Mouse (Mus musculus): Measurements from ENCODE around the gene Gm48552. TPM values are rescaled to one million over a fixed set of nuclear protein-coding genes. Genes with fewer than 3 reads are reported as not detected.

The Gm48552 gene
- polyA plus RNA-seq, 1 experiment, result 3.6 TPM

DNA sequence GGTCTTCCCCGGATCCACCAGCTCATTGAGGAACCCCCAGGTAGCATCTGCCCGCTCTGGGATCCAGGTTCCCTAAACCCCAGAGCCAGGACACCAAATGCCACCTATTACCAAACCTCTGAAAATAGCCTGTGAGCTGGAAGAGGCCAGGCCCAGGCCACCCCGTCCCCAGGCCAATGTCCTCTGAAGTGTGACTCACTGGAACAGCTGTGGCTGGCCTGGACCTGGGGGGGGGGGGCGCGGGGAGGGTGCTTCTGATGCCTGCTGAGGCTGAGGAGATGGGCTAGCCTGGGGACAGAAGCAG, 32.9 kb downstream of the Gm48552 start:
- WGBS, result 68% methylated on average over 5 of the region's 5 CpGs
- no peak for TF ChIP-seq CTCF (IDR thresholded peaks at IDR 0.05; ENCODE audit: insufficient read depth, low read length)
- Histone ChIP-seq H3K4me1 (ENCODE audit: control insufficient read depth, insufficient read depth, low read length) (peaks cover 57% of the 10 kb centered on the region), H3K4me3 (replicated peaks; ENCODE audit: extremely low read depth, low read depth, low read length) (no peak overlapping the region)
- no peak for DNase-seq

DNA sequence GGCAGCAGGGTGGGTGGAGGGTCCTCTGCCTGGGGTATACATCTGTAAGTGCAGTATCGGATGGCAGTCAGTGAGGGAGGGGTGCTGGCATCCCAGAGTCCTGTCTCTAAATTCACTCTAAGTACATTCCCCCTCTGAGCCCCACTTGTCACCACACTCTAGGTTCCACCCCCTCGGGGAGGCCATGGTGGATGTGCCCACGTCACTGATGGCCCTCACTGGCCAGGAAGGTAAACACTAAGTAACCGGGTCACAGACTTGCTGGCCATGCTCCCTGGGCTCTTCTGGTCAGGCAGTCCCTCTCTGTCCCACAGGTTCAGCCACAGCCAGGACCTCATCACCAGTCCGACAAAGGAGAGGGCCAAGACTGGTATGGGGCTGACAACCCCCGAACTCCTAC, 33.4 kb downstream of the Gm48552 start:
- TF ChIP-seq CTCF (IDR thresholded peaks at IDR 0.05; ENCODE audit: insufficient read depth, low read length), result no peak
- no peak for TF ChIP-seq POLR2A (IDR thresholded peaks at IDR 0.05; ENCODE audit: borderline replicate concordance, extremely low read depth, low read depth, low read length)
- H3K4me3 ChIP-seq (replicated peaks; ENCODE audit: extremely low read depth, low read depth, low read length), result no peak overlapping the region
- 47% methylated on average over 6 of the region's 6 CpGs for WGBS
- DNase-seq, result peak; percentile 55
- H3K4me1 ChIP-seq (ENCODE audit: control insufficient read depth, insufficient read depth, low read length), result peaks cover 54% of the 10 kb centered on the region

DNA sequence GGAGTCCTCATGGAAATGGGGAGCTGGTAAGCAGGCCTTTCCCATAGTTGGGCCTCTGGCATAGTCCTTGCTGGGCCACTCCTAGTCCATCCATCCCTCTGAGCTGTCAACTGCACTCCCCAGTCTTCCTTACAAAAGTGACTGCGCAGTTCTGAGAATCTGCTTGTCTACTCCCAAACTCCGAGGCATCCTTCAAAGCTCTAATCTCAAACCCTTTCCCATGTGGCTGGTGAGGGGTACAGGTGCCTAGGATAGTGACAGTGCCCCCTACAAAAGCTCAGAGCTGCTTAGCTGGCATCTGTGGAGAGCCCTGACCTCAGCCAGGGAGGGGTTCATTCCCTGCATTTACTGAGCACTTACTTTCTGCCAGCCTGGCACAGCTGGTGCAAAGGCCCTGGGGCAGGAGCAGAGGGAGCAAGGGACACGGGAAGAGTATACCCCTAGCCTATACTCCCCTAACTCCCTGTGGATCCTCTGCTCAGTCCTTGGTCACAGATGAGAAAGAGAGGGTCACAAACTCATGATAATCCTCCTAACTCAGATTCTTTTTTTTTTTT, 33.9 kb downstream of the Gm48552 start:
- TF ChIP-seq CTCF (IDR thresholded peaks at IDR 0.05; ENCODE audit: insufficient read depth, low read length), result no peak
- TF ChIP-seq POLR2A (IDR thresholded peaks at IDR 0.05; ENCODE audit: borderline replicate concordance, extremely low read depth, low read depth, low read length), result no peak
- 80% methylated on average over 3 of the region's 3 CpGs for WGBS
- Histone ChIP-seq H3K4me1 (ENCODE audit: control insufficient read depth, insufficient read depth, low read length) (peaks cover 49% of the 10 kb centered on the region), H3K4me3 (replicated peaks; ENCODE audit: extremely low read depth, low read depth, low read length) (no peak overlapping the region)
- DNase-seq, result no peak

DNA sequence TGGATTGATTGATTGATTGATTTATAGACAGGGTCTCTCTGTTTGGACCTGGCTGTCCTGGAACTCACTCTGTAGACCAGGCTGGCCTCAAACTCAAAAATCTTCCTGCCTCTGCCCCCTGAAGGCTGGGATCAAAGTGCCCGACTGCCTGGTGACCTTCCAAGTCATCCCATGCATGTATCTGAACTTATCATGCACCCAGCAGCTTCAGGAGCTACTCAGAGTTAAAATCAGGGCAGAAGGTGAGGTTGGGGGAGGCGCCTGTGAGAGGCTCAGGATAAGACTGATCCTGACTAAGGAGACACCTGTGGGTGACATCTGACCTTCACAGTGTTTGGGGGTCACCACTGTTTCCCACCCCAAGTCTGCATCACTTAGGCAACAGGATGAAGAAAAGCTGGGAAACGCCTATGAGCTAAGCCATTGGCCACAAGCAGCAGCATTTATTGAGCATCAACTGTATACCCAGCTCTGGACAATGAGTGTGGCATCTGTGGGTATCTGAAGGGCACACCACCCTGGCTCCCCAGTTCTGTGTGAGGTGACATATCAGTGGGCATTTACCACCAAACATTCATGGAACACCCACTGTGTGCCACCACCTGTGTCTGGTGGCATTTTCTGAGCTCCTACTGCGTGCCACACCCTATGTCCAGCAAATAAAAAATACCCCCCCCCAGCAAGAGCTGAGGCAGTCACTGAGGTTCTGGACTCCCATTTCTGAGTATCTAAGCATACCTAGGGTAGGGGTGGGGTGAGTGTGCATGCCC, 34.9 kb downstream of the Gm48552 start:
- no peak for TF ChIP-seq CTCF (IDR thresholded peaks at IDR 0.05; ENCODE audit: insufficient read depth, low read length)
- no peak for TF ChIP-seq POLR2A (IDR thresholded peaks at IDR 0.05; ENCODE audit: borderline replicate concordance, extremely low read depth, low read depth, low read length)
- 67% methylated on average over 4 of the region's 4 CpGs for WGBS
- H3K4me1 ChIP-seq (ENCODE audit: control insufficient read depth, insufficient read depth, low read length), result peaks cover 45% of the 10 kb centered on the region
- DNase-seq, result no peak
- no peak overlapping the region for H3K4me3 ChIP-seq (replicated peaks; ENCODE audit: extremely low read depth, low read depth, low read length)

DNA sequence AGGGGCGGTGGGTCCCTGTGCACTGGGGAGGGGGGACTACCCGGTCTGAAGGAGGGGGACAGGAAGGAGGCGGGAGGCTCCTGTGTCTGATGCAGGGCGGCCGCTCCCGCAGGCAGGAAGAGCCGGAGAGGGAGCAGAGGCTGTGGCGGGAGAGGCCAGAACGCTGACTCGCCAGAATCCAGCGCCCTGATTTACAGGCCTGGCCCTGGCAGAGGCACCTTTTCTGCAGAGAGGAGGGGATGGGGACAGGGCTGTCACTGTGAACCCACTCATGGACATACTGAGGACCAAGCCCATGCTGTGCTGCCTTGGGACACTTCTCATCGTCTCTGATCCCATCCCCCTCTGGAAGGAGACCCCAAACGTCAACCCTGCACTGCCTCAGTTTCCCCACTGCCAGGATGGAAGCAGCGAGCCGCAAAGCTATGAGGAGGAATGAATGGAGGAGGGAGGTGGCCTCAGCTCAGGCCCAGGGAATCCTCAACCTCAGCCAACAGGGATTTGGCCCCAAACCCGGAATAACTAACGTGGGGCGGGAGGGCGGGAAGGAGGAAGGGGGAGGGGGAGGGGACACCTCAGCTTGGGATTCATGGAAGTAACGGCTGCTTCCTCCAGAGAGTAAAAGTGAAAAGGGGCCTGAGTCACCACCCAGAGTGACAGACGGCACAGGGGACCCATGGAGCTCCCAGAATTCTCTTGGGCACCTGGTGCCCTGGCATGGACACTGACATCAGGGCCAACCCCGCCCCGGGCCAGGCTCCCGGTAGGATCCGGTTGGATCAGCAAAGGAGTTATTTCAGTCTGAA, 35.6 kb downstream of the Gm48552 start:
- 8% methylated on average over 25 of the region's 25 CpGs for WGBS
- Histone ChIP-seq H3K4me1 (ENCODE audit: control insufficient read depth, insufficient read depth, low read length) (peaks cover 38% of the 10 kb centered on the region), H3K4me3 (replicated peaks; ENCODE audit: extremely low read depth, low read depth, low read length) (peak overlapping the region; percentile 1)
- TF ChIP-seq POLR2A (IDR thresholded peaks at IDR 0.05; ENCODE audit: borderline replicate concordance, extremely low read depth, low read depth, low read length) (no peak), CTCF (IDR thresholded peaks at IDR 0.05; ENCODE audit: insufficient read depth, low read length) (no peak)
- DNase-seq, result peak; percentile 48

DNA sequence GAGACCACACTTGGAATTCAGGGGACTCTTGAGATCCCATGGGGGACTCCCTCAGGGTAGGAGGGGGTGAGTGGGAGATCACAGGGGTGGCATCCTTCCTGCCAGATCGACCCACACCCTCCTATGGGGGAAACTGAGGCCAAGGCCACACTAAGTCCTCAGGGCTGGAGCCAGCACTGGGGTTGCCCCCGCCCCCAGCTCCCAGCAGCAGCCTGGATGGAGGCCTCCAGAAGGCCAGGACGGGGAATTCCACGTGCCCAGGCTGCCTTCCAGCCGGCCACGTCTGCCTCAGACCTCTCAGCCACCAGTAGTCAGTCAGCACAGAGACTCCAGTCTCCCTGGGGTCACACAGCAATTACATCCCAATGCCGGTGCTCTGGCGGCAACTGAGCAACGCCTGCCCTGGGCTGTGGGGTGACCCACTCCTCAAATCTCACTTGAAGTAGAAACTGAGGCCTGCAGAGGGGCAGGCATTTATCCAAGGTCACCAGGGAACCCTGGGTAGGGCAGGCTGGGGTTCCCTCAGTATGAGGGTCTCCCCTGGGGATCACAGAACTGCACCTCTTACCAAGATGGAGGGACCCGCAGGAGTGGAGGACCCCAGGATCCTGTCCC, 36.5 kb downstream of the Gm48552 start:
- H3K4me3 ChIP-seq (replicated peaks; ENCODE audit: extremely low read depth, low read depth, low read length), result peak overlapping the region; percentile 7
- TF ChIP-seq CTCF (IDR thresholded peaks at IDR 0.05; ENCODE audit: insufficient read depth, low read length), result no peak
- no peak for TF ChIP-seq POLR2A (IDR thresholded peaks at IDR 0.05; ENCODE audit: borderline replicate concordance, extremely low read depth, low read depth, low read length)
- 28% methylated on average over 10 of the region's 10 CpGs for WGBS
- peaks cover 30% of the 10 kb centered on the region for H3K4me1 ChIP-seq (ENCODE audit: control insufficient read depth, insufficient read depth, low read length)
- DNase-seq, result peak; percentile 31

DNA sequence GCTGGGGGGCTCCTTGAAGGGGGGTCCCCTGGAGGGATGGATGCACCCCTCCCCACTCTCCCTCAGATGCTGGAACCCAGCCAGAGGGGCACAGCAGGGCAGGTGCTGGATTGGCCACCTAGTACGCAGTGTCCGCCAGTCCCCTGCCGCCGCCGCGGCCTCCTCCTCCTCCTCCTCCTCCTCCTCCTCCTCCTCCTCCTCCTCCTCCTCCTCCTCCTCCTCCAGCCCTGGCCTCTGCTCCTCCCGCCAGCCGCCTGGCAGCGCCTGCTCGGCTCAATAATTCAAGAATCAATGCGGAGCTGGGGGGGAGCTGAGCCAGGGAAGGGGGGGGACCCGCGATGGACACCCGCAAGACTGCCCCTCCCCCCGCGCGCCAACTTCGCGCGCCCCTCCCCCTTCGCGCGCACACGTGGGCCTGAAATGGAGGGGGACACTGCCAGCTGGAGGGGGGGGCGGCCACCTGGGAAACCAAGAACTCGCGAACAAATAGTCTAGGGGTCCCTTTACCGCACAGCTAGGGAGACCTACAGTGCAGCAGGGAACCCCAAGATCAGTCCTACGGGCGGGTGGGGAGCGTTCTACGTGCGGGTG, 37.4 kb downstream of the Gm48552 start:
- Histone ChIP-seq H3K4me1 (ENCODE audit: control insufficient read depth, insufficient read depth, low read length) (peaks cover 25% of the 10 kb centered on the region), H3K4me3 (replicated peaks; ENCODE audit: extremely low read depth, low read depth, low read length) (peak overlapping the region; percentile 78)
- WGBS, result 1% methylated on average over 26 of the region's 33 CpGs
- DNase-seq, result peak; percentile 36
- TF ChIP-seq POLR2A (IDR thresholded peaks at IDR 0.05; ENCODE audit: borderline replicate concordance, extremely low read depth, low read depth, low read length), result no peak
- TF ChIP-seq CTCF (IDR thresholded peaks at IDR 0.05; ENCODE audit: insufficient read depth, low read length), result no peak

DNA sequence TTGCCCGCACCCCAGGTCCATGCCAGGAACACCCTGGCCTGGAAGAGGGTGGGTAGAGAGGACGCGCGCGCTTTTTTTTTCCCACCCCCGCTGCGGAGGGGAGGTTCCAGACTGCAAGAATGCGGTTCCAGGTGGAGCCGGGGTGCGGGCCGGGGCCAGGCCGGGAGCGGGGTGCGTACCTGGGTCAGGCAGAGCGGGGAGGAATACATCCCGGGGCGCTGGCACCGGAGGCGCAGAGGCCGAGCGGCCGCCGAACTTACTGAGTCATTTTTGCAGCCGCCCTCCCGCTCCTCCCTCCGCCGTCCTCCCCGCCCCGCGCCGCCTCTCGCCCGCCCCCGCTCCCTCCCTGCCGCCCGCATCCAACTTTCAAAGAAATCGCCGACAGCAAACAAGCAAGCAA, 38.1 kb downstream of the Gm48552 start:
- WGBS, result under 1% methylated on average over 37 of the region's 38 CpGs
- DNase-seq, result peak; percentile 76
- TF ChIP-seq CTCF (IDR thresholded peaks at IDR 0.05; ENCODE audit: insufficient read depth, low read length), result no peak
- TF ChIP-seq POLR2A (IDR thresholded peaks at IDR 0.05; ENCODE audit: borderline replicate concordance, extremely low read depth, low read depth, low read length), result peak; percentile 68; the same call in 1 of the 2 replicates
- Histone ChIP-seq H3K4me3 (replicated peaks; ENCODE audit: extremely low read depth, low read depth, low read length) (peak overlapping the region; percentile 78), H3K4me1 (ENCODE audit: control insufficient read depth, insufficient read depth, low read length) (peaks cover 29% of the 10 kb centered on the region)

DNA sequence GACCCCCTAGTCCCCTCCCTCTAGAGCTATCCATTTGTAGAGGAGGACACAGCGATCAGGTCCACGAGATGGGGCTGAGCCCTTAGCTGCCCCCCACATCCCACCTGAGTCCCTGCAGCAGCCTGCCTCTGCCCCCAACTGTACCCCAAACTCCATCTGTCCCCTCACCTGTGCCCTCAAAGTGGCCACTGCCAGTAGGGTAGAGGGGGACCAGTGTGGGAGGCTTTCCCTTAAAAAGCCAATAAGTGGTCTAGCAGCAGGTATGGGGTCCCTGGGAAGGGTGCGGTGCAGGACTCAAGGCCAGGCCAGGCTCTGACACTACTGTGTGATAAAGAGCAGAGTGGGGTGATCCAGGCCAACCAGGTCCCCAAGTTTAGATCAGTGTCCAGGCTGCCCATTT, 38.5 kb downstream of the Gm48552 start:
- TF ChIP-seq CTCF (IDR thresholded peaks at IDR 0.05; ENCODE audit: insufficient read depth, low read length) (no peak), POLR2A (IDR thresholded peaks at IDR 0.05; ENCODE audit: borderline replicate concordance, extremely low read depth, low read depth, low read length) (no peak)
- WGBS, result 36% methylated on average over 3 of the region's 3 CpGs
- Histone ChIP-seq H3K4me3 (replicated peaks; ENCODE audit: extremely low read depth, low read depth, low read length) (peak overlapping the region; percentile 44), H3K4me1 (ENCODE audit: control insufficient read depth, insufficient read depth, low read length) (peaks cover 28% of the 10 kb centered on the region)
- DNase-seq, result no peak

Measured in lung, adult 2 months (tissue).